Mouse (Mus musculus) heart, adult 2 months (tissue): ENCODE measurements around the gene Ttc21b. TPM values are rescaled to one million over a fixed set of nuclear protein-coding genes. Genes with fewer than 3 reads are reported as not detected.
"Not testable (repeated sequence)": the region's sequence is repeated elsewhere in the genome, so short reads cannot be mapped to it uniquely, and the experiment has no call there.

Source experiments
- DNase-seq, 2 experiments: peaks; one replicate each; pipeline ENCODE4 v3.0.0; 2021
- H3K27ac ChIP-seq: fragments of 200-600 bp; 2 replicates; pipeline ENCODE4 v1.8.1; 2022
- H3K27me3 ChIP-seq: fragments of 200-500 bp; 2 replicates; pipeline ENCODE4 v1.6.1; 2012; ENCODE audit warnings: mild to moderate bottlenecking, low read length, inconsistent platforms, mixed read lengths; ENCODE audit not compliant: control insufficient read depth, insufficient read depth
- H3K36me3 ChIP-seq: fragments of 200-500 bp; 2 replicates; pipeline ENCODE4 v1.6.1; 2012; ENCODE audit warnings: low read length, inconsistent platforms; ENCODE audit not compliant: control insufficient read depth, insufficient read depth
- H3K4me1 ChIP-seq: fragments of 200-500 bp; 2 replicates; pipeline ENCODE4 v1.6.1; 2011; ENCODE audit warnings: low read length; ENCODE audit not compliant: control insufficient read depth, insufficient read depth
- H3K4me3 ChIP-seq: fragments of 200-600 bp; 2 replicates; pipeline ENCODE4 v1.8.1; 2022
- H3K79me2 ChIP-seq: fragments of 200-500 bp; replicated peaks from 2 replicates; pipeline ENCODE4 v1.6.1; 2012; ENCODE audit warnings: mild to moderate bottlenecking, inconsistent platforms, low read length, moderate library complexity, mixed read lengths; ENCODE audit not compliant: control insufficient read depth, insufficient read depth
- H3K9ac ChIP-seq: fragments of 200-500 bp; 2 replicates; pipeline ENCODE4 v1.6.1; 2012; ENCODE audit warnings: low read depth, mild to moderate bottlenecking, control low read depth, inconsistent platforms, low read length, mixed read lengths
- CTCF ChIP-seq: fragments of 200-600 bp; IDR thresholded peaks from 2 replicates; pipeline ENCODE4 v1.8.1; 2022; ENCODE audit warnings: antibody characterized with exemption, mild to moderate bottlenecking, moderate library complexity
- EP300 ChIP-seq: fragments of 200-500 bp; IDR thresholded peaks from 2 replicates; pipeline ENCODE4 v1.6.1; 2011; ENCODE audit warnings: low read depth, low read length, control low read depth; ENCODE audit not compliant: insufficient read depth
- POLR2A ChIP-seq: fragments of 200-500 bp; IDR thresholded peaks from 2 replicates; pipeline ENCODE4 v1.6.1; 2011; ENCODE audit warnings: mild to moderate bottlenecking, low read depth, low read length, control low read depth; ENCODE audit not compliant: insufficient read depth
- WGBS: fragments of 180-500 bp; shearing (Covaris S2); methylation state at CpG from one replicate; pipeline ENCODE4 v1.1.7; 2018; 5-methylcytosine and 5-hydroxymethylcytosine counted together
- intact Hi-C: fragments of 180-260 bp; cut with DNase I; formaldehyde crosslinking; loops from one replicate; pipeline ENCODE4 v1.15.1; 2025
- polyA plus RNA-seq: library from polyadenylated mRNA; depleted of rRNA; stranded (reverse); fragments of >200 nt; gene quantifications from 2 replicates; pipeline ENCODE4 v1.2.3, GENCODE M21; 2012
- total RNA-seq, 2 experiments: library from RNA; stranded (reverse); gene quantifications; 2 replicates each; pipeline ENCODE4 v1.2.3; 2021

The Ttc21b gene
- total and polyA plus RNA-seq, 3 experiments, result 3.0 to 4.0 (median 4.0) TPM

GRCm38 (mm10) chr2:66191691-66192100, 64.7 kb downstream of the Ttc21b start:
- H3K4me1 ChIP-seq, result no peaks in the 10 kb centered on the region
- 83% methylated on average over 13 of the region's 13 CpGs for WGBS
- no peaks in the 10 kb centered on the region for H3K36me3 ChIP-seq
- H3K79me2 ChIP-seq, result no peaks in the 10 kb centered on the region
- no peak overlapping the region for H3K27ac ChIP-seq
- DNase-seq, result no peak
- H3K9ac ChIP-seq, result no peak overlapping the region
- no peaks in the 10 kb centered on the region for H3K27me3 ChIP-seq
- H3K4me3 ChIP-seq, result no peak overlapping the region
- TF ChIP-seq CTCF (no peak), EP300 (no peak), POLR2A (no peak)
- intact Hi-C loops, result no loop called here

GRCm38 (mm10) chr2:66190157-66190556, 66.3 kb downstream of the Ttc21b start:
- H3K27ac ChIP-seq, result no peak overlapping the region
- no peak overlapping the region for H3K4me3 ChIP-seq
- WGBS, result 95% methylated on average over 5 of the region's 5 CpGs
- H3K27me3 ChIP-seq, result no peaks in the 10 kb centered on the region
- TF ChIP-seq EP300, result no peak
- TF ChIP-seq CTCF, result no peak
- no peak for TF ChIP-seq POLR2A
- DNase-seq, result no peak
- intact Hi-C loops, result no loop called here
- no peak overlapping the region for H3K9ac ChIP-seq
- H3K79me2 ChIP-seq, result no peaks in the 10 kb centered on the region
- no peaks in the 10 kb centered on the region for H3K36me3 ChIP-seq
- H3K4me1 ChIP-seq, result no peaks in the 10 kb centered on the region

GRCm38 (mm10) chr2:66189197-66189596, 67.2 kb downstream of the Ttc21b start:
- H3K4me1 ChIP-seq, H3K79me2 ChIP-seq, DNase-seq, H3K4me3 ChIP-seq, intact Hi-C loops, H3K27ac ChIP-seq, H3K9ac ChIP-seq, H3K36me3 ChIP-seq, H3K27me3 ChIP-seq: not testable (repeated sequence)
- WGBS, result 97% methylated on average over 12 of the region's 12 CpGs

- Histone ChIP-seq H3K27me3 (no peaks in the 10 kb centered on the region), H3K9ac (no peak overlapping the region), H3K4me1 (no peaks in the 10 kb centered on the region), H3K27ac (no peak overlapping the region), H3K36me3 (no peaks in the 10 kb centered on the region), H3K4me3 (no peak overlapping the region), H3K79me2 (no peaks in the 10 kb centered on the region)
- intact Hi-C loops, result no loop called here
- TF ChIP-seq EP300, result no peak
- TF ChIP-seq POLR2A, result no peak
- no peak for TF ChIP-seq CTCF
- no peak for DNase-seq
- 77% methylated on average over 6 of the region's 6 CpGs for WGBS
These were observed 68.9 kb downstream of the Ttc21b start for GRCm38 (mm10) chr2:66187520-66187919.

GRCm38 (mm10) chr2:66184431-66185164, 71.8 kb downstream of the Ttc21b start:
- 69% methylated on average over 7 of the region's 7 CpGs for WGBS
- no peaks in the 10 kb centered on the region for H3K36me3 ChIP-seq
- H3K27ac ChIP-seq, result no peak overlapping the region
- TF ChIP-seq EP300 (no peak), CTCF (peak; percentile 60), POLR2A (no peak)
- no peaks in the 10 kb centered on the region for H3K4me1 ChIP-seq
- no peaks in the 10 kb centered on the region for H3K27me3 ChIP-seq
- no peak overlapping the region for H3K4me3 ChIP-seq
- no peaks in the 10 kb centered on the region for H3K79me2 ChIP-seq
- intact Hi-C loops, result loop anchor here (2.0 kb wide), 1 partner anchor 392 kb away; no protein-coding TSS in a partner anchor
- no peak overlapping the region for H3K9ac ChIP-seq
- DNase-seq, result no peak

GRCm38 (mm10) chr2:66180293-66180692, 76.1 kb downstream of the Ttc21b start:
- 50% methylated on average over 10 of the region's 10 CpGs for WGBS
- H3K27me3 ChIP-seq, result no peaks in the 10 kb centered on the region
- no peak overlapping the region for H3K9ac ChIP-seq
- no peaks in the 10 kb centered on the region for H3K4me1 ChIP-seq
- DNase-seq, result peak in 1 of 2 experiments; percentile 17
- TF ChIP-seq CTCF, result no peak
- no peak for TF ChIP-seq EP300
- no peak for TF ChIP-seq POLR2A
- no peak overlapping the region for H3K27ac ChIP-seq
- intact Hi-C loops, result no loop called here
- no peak overlapping the region for H3K4me3 ChIP-seq
- no peaks in the 10 kb centered on the region for H3K79me2 ChIP-seq
- no peaks in the 10 kb centered on the region for H3K36me3 ChIP-seq
